Mouse (Mus musculus) lung, postnatal 0 days (tissue): ENCODE measurements around the gene Cdc14b.

Experiments
- CTCF ChIP-seq: IDR thresholded peaks from 2 replicates; pipeline ENCODE4 v1.5.1; 2016; ENCODE audit warnings: antibody characterized with exemption, mild to moderate bottlenecking
- EP300 ChIP-seq: IDR thresholded peaks from 2 replicates; pipeline ENCODE4 v1.6.1; 2016; ENCODE audit warnings: antibody characterized with exemption, mild to moderate bottlenecking, control low read depth

- peak; percentile 91 for TF ChIP-seq EP300
- peak; percentile 66 for TF ChIP-seq CTCF
These were observed 119.9 kb downstream of the Cdc14b start for GRCm38 (mm10) chr13:64155171-64155571.
